Mouse (Mus musculus) megakaryocyte, embryonic 14.5 days (primary cell): Measurements from ENCODE around the gene Phf21b.

Experiments used
- FLI1 ChIP-seq: IDR thresholded peaks from 2 replicates; pipeline ENCODE4 v1.6.1; 2012; ENCODE audit warnings: low read length, inconsistent platforms, mixed read lengths
- GATA1 ChIP-seq: IDR thresholded peaks from 3 replicates; pipeline ENCODE4 v1.6.1; 2012; ENCODE audit warnings: mixed read lengths, low read length, inconsistent platforms, borderline replicate concordance

DNA sequence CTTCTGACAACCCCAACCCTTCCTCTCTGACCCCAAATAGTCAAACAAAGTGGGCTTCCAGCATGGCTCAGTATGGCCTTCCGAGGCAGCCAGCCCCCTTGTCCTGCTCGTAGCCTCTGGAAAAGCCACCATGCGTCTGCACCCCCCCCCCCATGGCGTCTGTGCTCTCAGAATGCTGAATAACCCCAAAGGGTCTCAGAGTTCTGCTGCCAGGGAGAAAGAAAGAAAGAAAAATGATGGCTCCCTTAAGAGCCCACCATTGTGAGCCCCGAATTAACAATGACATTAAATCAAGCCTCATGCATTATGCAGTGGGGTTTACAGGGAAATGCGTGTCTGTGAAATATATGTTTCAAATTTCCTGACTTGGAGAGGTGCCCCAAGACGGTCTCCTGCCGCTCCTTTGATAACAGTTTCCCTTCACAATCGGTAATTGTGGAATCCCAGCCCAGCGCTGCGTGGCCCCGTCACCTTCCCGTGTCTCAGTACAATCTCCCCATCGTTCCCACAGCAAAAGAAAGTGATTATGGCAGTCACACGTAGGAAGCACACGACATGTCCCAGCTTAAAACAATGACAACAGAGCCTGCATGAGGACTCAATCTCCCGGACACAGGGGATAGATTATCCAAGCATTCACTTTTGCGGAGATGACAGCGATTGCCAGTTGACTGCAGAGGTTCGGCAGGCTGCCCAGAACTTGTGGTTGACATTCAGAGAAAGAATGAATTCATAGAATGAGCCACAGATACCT lies 80.3 kb downstream of the Phf21b start:
- TF ChIP-seq GATA1 (no peak), FLI1 (no peak)
